Mouse (Mus musculus) inflammation-experienced regulatory T-cells, adult 6 months (primary cell): ENCODE results near the gene Arpp19. TPM values are rescaled to one million over a fixed set of nuclear protein-coding genes. Genes with fewer than 3 reads are reported as not detected.

Source experiments
- ATAC-seq: one replicate; pipeline ENCODE4 v1.8.0; 2017
- polyA plus RNA-seq, 3 experiments: library from polyadenylated mRNA; unstranded; fragments of 100-300 nt; shearing (Covaris generic); gene quantifications; one replicate each; pipeline ENCODE4 v1.2.1; 2017

Gene Arpp19
- polyA plus RNA-seq, result 100 to 1,000 TPM; 284 to 467 (median 368) TPM

- peak; percentile 97 for ATAC-seq
Measured at GRCm38 (mm10) chr9:75037451-75038356, at the start of gene Arpp19. Gene Arpp19, plus strand, starts transcription at chr9:75037614.

GRCm38 (mm10) chr9:74988893-74989460, 48.4 kb upstream of the Arpp19 start:
- ATAC-seq, result no peak

GRCm38 (mm10) chr9:74989990-74990389, 47.4 kb upstream of the Arpp19 start:
- ATAC-seq, result no peak

- no peak for ATAC-seq
Measured at GRCm38 (mm10) chr9:74994611-74995257, 42.7 kb upstream of the Arpp19 start.

- ATAC-seq, result no peak
Measured at GRCm38 (mm10) chr9:74996349-74996748, 41.1 kb upstream of the Arpp19 start.

GRCm38 (mm10) chr9:74997976-74998375, 39.4 kb upstream of the Arpp19 start:
- ATAC-seq, result no peak

GRCm38 (mm10) chr9:75001006-75001405, 36.4 kb upstream of the Arpp19 start:
- ATAC-seq, result no peak

- no peak for ATAC-seq
Measured at GRCm38 (mm10) chr9:75001611-75002204, 35.7 kb upstream of the Arpp19 start.

- no peak for ATAC-seq
Measured at GRCm38 (mm10) chr9:75002262-75002661, 35.2 kb upstream of the Arpp19 start.

GRCm38 (mm10) chr9:75004203-75004602, 33.2 kb upstream of the Arpp19 start:
- ATAC-seq, result no peak

- no peak for ATAC-seq
Measured at GRCm38 (mm10) chr9:75016591-75016990, 20.8 kb upstream of the Arpp19 start.

GRCm38 (mm10) chr9:75019181-75019580, 18.2 kb upstream of the Arpp19 start:
- no peak for ATAC-seq

GRCm38 (mm10) chr9:75019592-75019991, 17.8 kb upstream of the Arpp19 start:
- ATAC-seq, result no peak

- no peak for ATAC-seq
Measured at GRCm38 (mm10) chr9:75020561-75020960, 16.9 kb upstream of the Arpp19 start.

GRCm38 (mm10) chr9:75022546-75022945, 14.9 kb upstream of the Arpp19 start:
- ATAC-seq, result no peak

GRCm38 (mm10) chr9:75023150-75023894, 14.1 kb upstream of the Arpp19 start:
- no peak for ATAC-seq

GRCm38 (mm10) chr9:75024089-75024488, 13.3 kb upstream of the Arpp19 start:
- no peak for ATAC-seq

GRCm38 (mm10) chr9:75025689-75026088, 11.7 kb upstream of the Arpp19 start:
- peak; percentile 61 for ATAC-seq

- no peak for ATAC-seq
Measured at GRCm38 (mm10) chr9:75032408-75032807, 5.0 kb upstream of the Arpp19 start.

GRCm38 (mm10) chr9:75033141-75033540, 4.3 kb upstream of the Arpp19 start:
- ATAC-seq, result no peak

- no peak for ATAC-seq
Measured at GRCm38 (mm10) chr9:75034691-75035090, 2.7 kb upstream of the Arpp19 start.

- no peak for ATAC-seq
Measured at GRCm38 (mm10) chr9:75035944-75036343, 1.5 kb upstream of the Arpp19 start.

GRCm38 (mm10) chr9:75038357-75038688, 909 bp downstream of the Arpp19 start:
- no peak for ATAC-seq
